27 mouse cellular contexts compared by ENCODE assay signal in genomic region chr9:108912308-108912707, GRCm38 (mm10). TPM values are rescaled to one million over a fixed set of nuclear protein-coding genes. Genes with fewer than 3 reads are reported as not detected.
A peak's percentile ranks its signal among the peaks of the same experiment; 100 is the strongest.
DNase-seq lines count a peak whose midpoint lies in the region; ATAC-seq and TF ChIP-seq lines count a peak whose summit lies in the region.
"Had no signal": no experiment of that assay in that cellular context is flagged by ENCODE, and none has a peak within 500 bp of the region (broad histone marks: within the 10 kb centered on the region; RNA-seq: fewer than 3 reads in every experiment).

No protein-coding gene starts in this region.

- no peak overlapping the region for H3K9ac ChIP-seq in liver, adult 2 months (ENCODE audit: low read depth, low read length)
- no peak overlapping the region for H3K9ac ChIP-seq in liver, embryonic 11.5 days (ENCODE audit: low read depth, low read length)
- H3K9ac ChIP-seq in liver, postnatal 0 days (replicated peaks), result no peak overlapping the region
- H3K9ac ChIP-seq in midbrain, embryonic 14.5 days (replicated peaks; ENCODE audit: low read length), result no peak overlapping the region
- H3K9ac ChIP-seq: embryonic facial prominence, embryonic 12.5 days; embryonic facial prominence, embryonic 15.5 days; forebrain, embryonic 12.5 days; forebrain, embryonic 15.5 days; heart, embryonic 12.5 days; heart, embryonic 15.5 days; hindbrain, embryonic 13.5 days had no signal

- peaks cover 2% of the 10 kb centered on the region; the same call in 1 of the 2 replicates for H3K4me1 ChIP-seq in liver, adult 2 months (ENCODE audit: control insufficient read depth, insufficient read depth, low read length)
- H3K4me1 ChIP-seq in liver, embryonic 11.5 days (replicated peaks; ENCODE audit: control insufficient read depth, insufficient read depth, low read length), result no peaks in the 10 kb centered on the region
- no peaks in the 10 kb centered on the region for H3K4me1 ChIP-seq in liver, postnatal 0 days (ENCODE audit: insufficient read depth)
- no peaks in the 10 kb centered on the region for H3K4me1 ChIP-seq in midbrain, embryonic 14.5 days (ENCODE audit: control insufficient read depth, insufficient read depth, low read length)
- H3K4me1 ChIP-seq: embryonic facial prominence, embryonic 12.5 days; embryonic facial prominence, embryonic 15.5 days; heart, embryonic 12.5 days had no signal

- H3K27ac ChIP-seq in liver, adult 2 months (replicated peaks; ENCODE audit: insufficient read depth, low read depth, low read length), result no peak overlapping the region
- H3K27ac ChIP-seq in liver, embryonic 11.5 days (ENCODE audit: low read depth, low read length), result no peak overlapping the region
- no peak overlapping the region for H3K27ac ChIP-seq in liver, postnatal 0 days (ENCODE audit: low read depth)
- H3K27ac ChIP-seq in midbrain, embryonic 14.5 days (replicated peaks; ENCODE audit: low read depth, low read length), result no peak overlapping the region
- H3K27ac ChIP-seq: embryonic facial prominence, embryonic 12.5 days; embryonic facial prominence, embryonic 15.5 days; forebrain, embryonic 12.5 days; forebrain, embryonic 15.5 days; heart, embryonic 15.5 days; hindbrain, embryonic 10.5 days; hindbrain, embryonic 13.5 days had no signal

- no peak overlapping the region for H3K4me2 ChIP-seq in liver, embryonic 11.5 days
- H3K4me2 ChIP-seq in liver, postnatal 0 days (ENCODE audit: low read depth, low read length), result no peak overlapping the region
- H3K4me2 ChIP-seq in midbrain, embryonic 14.5 days (ENCODE audit: low read length), result no peak overlapping the region
- H3K4me2 ChIP-seq: embryonic facial prominence, embryonic 12.5 days; embryonic facial prominence, embryonic 15.5 days; forebrain, embryonic 12.5 days; forebrain, embryonic 15.5 days; heart, embryonic 12.5 days; heart, embryonic 15.5 days; hindbrain, embryonic 13.5 days had no signal

- ATAC-seq in liver, embryonic 11.5 days (replicated peaks; ENCODE audit: low FRiP score), result no peak
- ATAC-seq in liver, postnatal 0 days, result 0 out of 2 replicates have a peak, but pooled peaks have one; percentile 21
- ATAC-seq in midbrain, embryonic 14.5 days (ENCODE audit: low FRiP score, low TSS enrichment), result no peak
- ATAC-seq: CD4-positive, CD25-positive, alpha-beta regulatory T cell, adult 4 months; forebrain, embryonic 15.5 days; hindbrain, embryonic 16.5 days had no signal

- no peak for TF ChIP-seq POLR2A in liver, adult 2 months (IDR thresholded peaks at IDR 0.05; ENCODE audit: extremely low read depth, insufficient read depth, low read length)

- no peaks in the 10 kb centered on the region for H3K36me3 ChIP-seq in liver, adult 2 months (ENCODE audit: control insufficient read depth, insufficient read depth, low read length)
- no peaks in the 10 kb centered on the region for H3K36me3 ChIP-seq in liver, embryonic 11.5 days (ENCODE audit: control insufficient read depth, insufficient read depth, low read length)
- H3K36me3 ChIP-seq in liver, postnatal 0 days (replicated peaks; ENCODE audit: insufficient read depth, low read length), result no peaks in the 10 kb centered on the region
- no peaks in the 10 kb centered on the region for H3K36me3 ChIP-seq in midbrain, embryonic 14.5 days (ENCODE audit: control insufficient read depth, insufficient read depth, low read length)
- H3K36me3 ChIP-seq: embryonic facial prominence, embryonic 12.5 days; embryonic facial prominence, embryonic 15.5 days; forebrain, embryonic 12.5 days; forebrain, embryonic 15.5 days; heart, embryonic 12.5 days; heart, embryonic 15.5 days; hindbrain, embryonic 10.5 days had no signal

- H3K79me2 ChIP-seq in liver, adult 2 months (ENCODE audit: control insufficient read depth, insufficient read depth, low read length), result no peaks in the 10 kb centered on the region

- peak; percentile 28 for DNase-seq in kidney, adult 9 months
- no peak for DNase-seq in kidney, adult 11 months
- peak; percentile 37 for DNase-seq in liver, adult 2 months (ENCODE audit: extremely low read depth, low read depth, low spot score)
- DNase-seq in liver, embryonic 11.5 days (ENCODE audit: low spot score), result no peak
- no peak for DNase-seq in liver, postnatal 0 days
- DNase-seq in midbrain, embryonic 14.5 days, result no peak
- DNase-seq: adrenal gland, postnatal 25 days; cerebellum, adult 11-12 months; cerebellum, adult 8-10 months; cerebellum, postnatal 10 days; cerebellum, postnatal 36 days; gastrocnemius, postnatal 25 days; heart, adult 18-20 months; heart, postnatal 10 days; heart, postnatal 36 days had no signal

- no peak for TF ChIP-seq EP300 in liver, postnatal 0 days (IDR thresholded peaks at IDR 0.05; ENCODE audit: low read depth)

- no peaks in the 10 kb centered on the region for H3K27me3 ChIP-seq in liver, adult 2 months (ENCODE audit: control insufficient read depth, insufficient read depth, low read length)
- H3K27me3 ChIP-seq in liver, embryonic 11.5 days (replicated peaks; ENCODE audit: control insufficient read depth, insufficient read depth, low read length), result 0 out of 2 replicates have a peak, but pooled peaks cover 2% of the 10 kb centered on the region
- H3K27me3 ChIP-seq in liver, postnatal 0 days (ENCODE audit: insufficient read depth, low read length), result no peaks in the 10 kb centered on the region
- H3K27me3 ChIP-seq in midbrain, embryonic 14.5 days (ENCODE audit: control insufficient read depth, insufficient read depth, low read length), result no peaks in the 10 kb centered on the region
- H3K27me3 ChIP-seq: embryonic facial prominence, embryonic 12.5 days; embryonic facial prominence, embryonic 15.5 days; forebrain, embryonic 12.5 days; forebrain, embryonic 15.5 days; heart, embryonic 12.5 days; heart, embryonic 15.5 days; hindbrain, embryonic 13.5 days had no signal

- no peaks in the 10 kb centered on the region for H3K9me3 ChIP-seq in liver, embryonic 11.5 days (ENCODE audit: control insufficient read depth, low read length)
- H3K9me3 ChIP-seq in liver, postnatal 0 days (ENCODE audit: low read length), result no peaks in the 10 kb centered on the region
- no peaks in the 10 kb centered on the region for H3K9me3 ChIP-seq in midbrain, embryonic 14.5 days (ENCODE audit: control insufficient read depth, low read length)
- H3K9me3 ChIP-seq: embryonic facial prominence, embryonic 12.5 days; embryonic facial prominence, embryonic 15.5 days; forebrain, embryonic 12.5 days; forebrain, embryonic 15.5 days; heart, embryonic 12.5 days; heart, embryonic 15.5 days; hindbrain, embryonic 10.5 days; hindbrain, embryonic 13.5 days had no signal

- H3K4me3 ChIP-seq in liver, adult 2 months (ENCODE audit: insufficient read depth, low read depth, low read length), result no peak overlapping the region
- H3K4me3 ChIP-seq in liver, embryonic 11.5 days (ENCODE audit: low read depth, low read length), result no peak overlapping the region
- no peak overlapping the region for H3K4me3 ChIP-seq in liver, postnatal 0 days (ENCODE audit: low read depth, low read length)
- H3K4me3 ChIP-seq in midbrain, embryonic 14.5 days (replicated peaks; ENCODE audit: low read depth, low read length), result no peak overlapping the region
- H3K4me3 ChIP-seq: embryonic facial prominence, embryonic 12.5 days; embryonic facial prominence, embryonic 15.5 days; forebrain, embryonic 12.5 days; forebrain, embryonic 15.5 days; heart, embryonic 12.5 days; heart, embryonic 15.5 days; hindbrain, embryonic 10.5 days; hindbrain, embryonic 13.5 days had no signal

- WGBS in liver, adult 2 months, result 43% methylated on average over 6 of the region's 6 CpGs
- 59% methylated on average over 6 of the region's 6 CpGs for WGBS in liver, embryonic 11.5 days
- 58% methylated on average over 6 of the region's 6 CpGs for WGBS in liver, postnatal 0 days (ENCODE audit: insufficient replicate concordance)
- 67% methylated on average over 6 of the region's 6 CpGs for WGBS in midbrain, embryonic 14.5 days

- no peak for TF ChIP-seq CTCF in liver, adult 2 months (IDR thresholded peaks at IDR 0.05; ENCODE audit: low read depth, low read length)
- TF ChIP-seq CTCF in liver, postnatal 0 days (IDR thresholded peaks at IDR 0.05; ENCODE audit: low read depth), result no peak

RNA-seq across cellular contexts. Expression of gene Tmem89, which starts 2.1 kb away (rescaled TPM):
- not detected in 2 replicates for total RNA-seq in liver, adult 2 months (2014; rRNA removed)
- polyA plus RNA-seq in liver, adult 2 months (2012; rRNA removed), result 0.12 TPM in 1 of 2 replicates, not detected in the other
- not detected in 2 replicates for polyA plus RNA-seq in liver, embryonic 11.5 days (2014; fragmentation: Nextera tagmentation; extraction: Ambion mirVana)
- not detected in 2 replicates for polyA plus RNA-seq in liver, postnatal 0 days (2015; fragmentation: Nextera tagmentation; extraction: Ambion mirVana)
- 0.47 TPM in 1 of 2 replicates, not detected in the other for polyA plus RNA-seq in midbrain, embryonic 14.5 days (2014; fragmentation: Nextera tagmentation; extraction: Ambion mirVana)
- total RNA-seq: adrenal gland, postnatal 25 days; gastrocnemius, postnatal 25 days; heart, adult 18-20 months; heart, postnatal 10 days; heart, postnatal 36 days; MEL had no signal
- polyA plus RNA-seq: C2C12; embryonic facial prominence, embryonic 12.5 days; forebrain, embryonic 12.5 days; forebrain, embryonic 15.5 days; heart, embryonic 12.5 days; heart, embryonic 15.5 days; hindbrain, embryonic 16.5 days had no signal

RNA-seq across cellular contexts. Expression of gene Uqcrc1, which starts 24.1 kb away (rescaled TPM):
- total RNA-seq in liver, adult 2 months (2014; rRNA removed), result 323 and 384 TPM in 2 replicates
- polyA plus RNA-seq in liver, adult 2 months (2012; rRNA removed), result 623 and 677 TPM in 2 replicates
- 547 and 583 TPM in 2 replicates for polyA plus RNA-seq in liver, embryonic 11.5 days (2014; fragmentation: Nextera tagmentation; extraction: Ambion mirVana)
- polyA plus RNA-seq in liver, postnatal 0 days (2015; fragmentation: Nextera tagmentation; extraction: Ambion mirVana), result 333 and 345 TPM in 2 replicates
- 432 and 472 TPM in 2 replicates for polyA plus RNA-seq in midbrain, embryonic 14.5 days (2014; fragmentation: Nextera tagmentation; extraction: Ambion mirVana)

RNA-seq across cellular contexts. Expression of gene Col7a1, which starts 41.1 kb away (rescaled TPM):
- total RNA-seq in liver, adult 2 months (2014; rRNA removed), result 0.07 and 0.46 TPM in 2 replicates
- polyA plus RNA-seq in liver, adult 2 months (2012; rRNA removed), result 0.19 and 0.23 TPM in 2 replicates
- 0.16 and 0.69 TPM in 2 replicates for polyA plus RNA-seq in liver, embryonic 11.5 days (2014; fragmentation: Nextera tagmentation; extraction: Ambion mirVana)
- 0.05 and 0.13 TPM in 2 replicates for polyA plus RNA-seq in liver, postnatal 0 days (2015; fragmentation: Nextera tagmentation; extraction: Ambion mirVana)
- polyA plus RNA-seq in midbrain, embryonic 14.5 days (2014; fragmentation: Nextera tagmentation; extraction: Ambion mirVana), result 0.84 and 1.5 TPM in 2 replicates
- polyA plus RNA-seq: CD4-positive, CD25-positive, alpha-beta regulatory T cell, adult 4 months had no signal

RNA-seq across cellular contexts. Expression of gene Slc26a6, which starts 59.2 kb away (rescaled TPM):
- total RNA-seq in liver, adult 2 months (2014; rRNA removed), result 5.5 and 5.6 TPM in 2 replicates
- polyA plus RNA-seq in liver, adult 2 months (2012; rRNA removed), result 5.4 and 6.7 TPM in 2 replicates
- 9.0 and 10.5 TPM in 2 replicates for polyA plus RNA-seq in liver, embryonic 11.5 days (2014; fragmentation: Nextera tagmentation; extraction: Ambion mirVana)
- 2.4 TPM in 2 replicates for polyA plus RNA-seq in liver, postnatal 0 days (2015; fragmentation: Nextera tagmentation; extraction: Ambion mirVana)
- 16.6 and 18.2 TPM in 2 replicates for polyA plus RNA-seq in midbrain, embryonic 14.5 days (2014; fragmentation: Nextera tagmentation; extraction: Ambion mirVana)

Comparison
In these comparisons a context has a peak if more than half of its experiments do, and no peak if none do; other contexts are left out.
1. DNase-seq: peak in kidney, adult 9 months (single experiment) and liver, adult 2 months (single experiment); none in kidney, adult 11 months (single experiment), liver, embryonic 11.5 days (single experiment), liver, postnatal 0 days (single experiment) and midbrain, embryonic 14.5 days (single experiment).